Mouse (Mus musculus) testis, postnatal 14 days (tissue): ENCODE measurements around the gene Spock1.

Experiments
- DNase-seq: peaks from one replicate; pipeline ENCODE4 v3.0.0; 2021; ENCODE audit warnings: low spot score

Spock1 gene

DNA sequence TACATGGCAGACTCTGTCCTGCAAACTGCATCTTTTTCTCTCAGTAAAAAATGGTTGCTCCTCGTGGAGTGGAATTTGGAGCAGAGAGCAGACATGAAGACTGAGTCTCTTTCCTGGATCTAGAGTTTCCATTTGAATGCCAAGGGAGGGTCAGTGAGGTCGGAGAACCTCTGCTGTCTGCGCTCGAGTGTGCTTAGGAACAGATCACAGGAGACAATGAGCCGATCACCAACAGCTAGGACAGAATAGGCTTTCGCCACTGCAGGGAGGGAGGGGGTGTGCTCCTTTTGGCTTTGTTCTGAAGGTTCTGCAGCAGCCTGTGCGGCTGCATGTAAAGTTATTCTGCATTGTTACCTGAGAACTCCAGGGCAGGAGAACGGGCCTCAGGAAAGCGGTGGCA, 49.6 kb downstream of the Spock1 start:
- no peak for DNase-seq

GRCm38 (mm10) chr13:57857016-57857415, 51.1 kb downstream of the Spock1 start:
- DNase-seq, result no peak

DNA sequence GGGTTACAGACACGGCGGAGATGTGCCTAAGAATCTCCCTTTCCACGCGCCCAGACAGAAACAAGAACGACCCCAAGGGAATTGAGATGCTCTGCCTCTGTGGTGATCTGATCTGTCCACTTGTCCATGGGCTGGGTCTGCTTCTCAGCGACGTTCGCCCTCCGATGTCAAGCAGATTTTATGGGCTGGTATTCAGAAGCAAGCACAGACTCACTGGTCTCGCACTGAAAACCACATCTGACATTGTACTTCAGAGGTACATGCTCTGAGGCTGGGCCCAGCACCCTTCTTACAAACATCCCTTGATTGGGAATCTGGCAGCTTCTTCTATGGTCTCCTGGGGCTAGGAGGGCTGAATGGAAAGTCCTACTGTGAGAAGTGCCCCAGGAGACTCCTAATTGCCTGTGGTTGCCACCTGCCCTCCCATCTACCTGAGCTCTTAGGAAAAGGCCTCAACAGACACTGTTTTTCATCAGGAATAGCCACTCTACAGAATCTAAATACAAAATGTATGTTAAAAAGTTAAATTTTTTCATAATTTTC, 51.8 kb downstream of the Spock1 start:
- DNase-seq, result no peak

DNA sequence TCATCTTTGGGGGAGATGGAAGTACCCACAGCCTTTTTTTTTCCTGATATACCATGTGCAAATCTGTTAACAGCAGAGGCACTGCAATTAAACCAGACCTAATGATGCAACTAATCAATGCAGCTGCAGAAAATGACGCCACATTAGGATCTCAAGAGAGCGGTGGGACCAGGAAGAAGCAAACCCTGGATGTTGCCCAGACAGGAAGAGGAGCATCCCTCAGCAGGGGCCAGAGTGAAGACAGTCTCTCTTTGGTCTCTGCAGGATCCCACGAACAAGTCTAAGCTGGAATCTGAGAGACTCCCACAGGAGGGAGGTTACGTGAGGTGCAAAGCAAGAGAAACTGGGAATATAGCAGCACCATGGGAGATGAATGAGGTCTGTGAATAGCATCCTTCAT, 52.4 kb downstream of the Spock1 start:
- DNase-seq, result no peak

GRCm38 (mm10) chr13:57854416-57854815, 53.7 kb downstream of the Spock1 start:
- DNase-seq, result no peak

GRCm38 (mm10) chr13:57853621-57854020, 54.5 kb downstream of the Spock1 start:
- no peak for DNase-seq

DNA sequence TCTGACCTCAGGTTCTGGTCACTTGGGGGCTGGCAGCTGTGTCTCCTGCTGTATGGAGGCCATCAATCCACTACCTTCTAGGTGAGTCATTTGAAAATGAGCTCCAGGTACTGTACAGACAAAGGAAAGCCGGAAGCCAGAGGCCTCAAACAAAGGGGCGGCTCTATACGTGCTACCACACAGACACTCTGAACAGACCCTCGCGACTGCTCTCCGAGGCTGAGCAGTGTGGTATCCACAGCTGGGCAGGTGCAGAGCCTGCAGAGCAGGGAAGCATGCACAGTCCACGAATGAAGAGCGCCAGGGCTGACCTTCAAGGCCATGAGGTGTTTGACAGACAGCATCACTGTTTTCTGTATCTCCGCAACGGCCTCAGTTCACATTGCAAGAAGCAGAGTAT, 55.0 kb downstream of the Spock1 start:
- no peak for DNase-seq

DNA sequence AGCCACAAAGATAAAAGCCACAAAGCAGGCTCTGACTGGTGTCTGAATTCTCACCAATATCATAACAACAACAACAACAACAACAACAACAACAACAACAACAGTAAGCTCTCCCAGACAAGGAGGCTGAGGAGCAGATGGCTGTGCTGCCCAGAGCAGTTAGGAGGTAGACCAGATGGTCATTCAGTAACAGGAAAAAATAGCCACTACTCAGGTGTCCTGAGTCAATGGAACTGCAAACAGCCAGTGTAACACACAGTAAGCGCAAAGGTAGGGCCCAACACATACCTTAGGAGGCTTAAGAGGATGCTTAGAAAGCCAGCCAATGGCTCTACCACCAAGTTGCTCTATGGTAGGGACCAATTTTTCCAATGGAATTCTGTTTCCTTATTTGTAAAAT, 59.2 kb downstream of the Spock1 start:
- DNase-seq, result no peak

DNA sequence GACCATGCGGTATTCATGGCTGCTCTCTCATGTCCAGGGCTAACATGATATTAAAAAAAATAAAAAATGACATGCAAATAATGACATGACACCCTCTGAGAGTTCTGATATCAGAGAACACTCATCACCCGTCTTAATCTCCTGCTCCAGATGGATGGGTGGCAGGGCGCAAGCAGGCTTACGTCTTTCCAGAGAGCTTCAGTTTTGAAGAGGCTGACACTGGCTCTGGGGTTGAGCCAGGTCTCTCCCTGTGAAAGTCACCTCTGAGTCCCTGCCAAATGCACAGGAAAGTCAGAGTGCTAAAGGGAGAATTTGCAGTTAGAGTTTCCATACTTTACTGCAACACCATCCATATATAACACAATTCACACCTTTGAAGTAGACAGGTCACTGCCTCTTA, 61.0 kb downstream of the Spock1 start:
- DNase-seq, result no peak

DNA sequence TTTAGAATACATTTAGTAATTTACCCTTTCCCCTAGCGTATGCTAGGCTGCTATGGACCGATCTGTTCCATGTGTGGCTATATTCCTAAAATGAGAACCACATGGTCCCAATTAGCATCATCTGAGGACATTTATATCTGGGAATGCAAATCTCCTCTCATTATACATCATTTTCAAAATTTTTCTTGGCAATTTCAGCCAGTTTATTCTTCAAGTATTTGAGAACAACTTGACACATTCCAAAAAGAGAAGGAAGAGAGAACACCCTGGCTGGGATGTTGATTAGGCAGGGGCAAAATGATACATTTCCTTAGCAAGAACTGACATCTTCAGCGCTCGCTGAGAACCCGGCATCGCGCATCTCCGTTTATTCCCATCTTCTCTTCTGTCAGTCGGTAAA, 61.7 kb downstream of the Spock1 start:
- DNase-seq, result no peak

- DNase-seq, result no peak
Measured at GRCm38 (mm10) chr13:57841141-57841848, 66.8 kb downstream of the Spock1 start.

- DNase-seq, result no peak
Measured at GRCm38 (mm10) chr13:57837691-57838437, 70.3 kb downstream of the Spock1 start.

DNA sequence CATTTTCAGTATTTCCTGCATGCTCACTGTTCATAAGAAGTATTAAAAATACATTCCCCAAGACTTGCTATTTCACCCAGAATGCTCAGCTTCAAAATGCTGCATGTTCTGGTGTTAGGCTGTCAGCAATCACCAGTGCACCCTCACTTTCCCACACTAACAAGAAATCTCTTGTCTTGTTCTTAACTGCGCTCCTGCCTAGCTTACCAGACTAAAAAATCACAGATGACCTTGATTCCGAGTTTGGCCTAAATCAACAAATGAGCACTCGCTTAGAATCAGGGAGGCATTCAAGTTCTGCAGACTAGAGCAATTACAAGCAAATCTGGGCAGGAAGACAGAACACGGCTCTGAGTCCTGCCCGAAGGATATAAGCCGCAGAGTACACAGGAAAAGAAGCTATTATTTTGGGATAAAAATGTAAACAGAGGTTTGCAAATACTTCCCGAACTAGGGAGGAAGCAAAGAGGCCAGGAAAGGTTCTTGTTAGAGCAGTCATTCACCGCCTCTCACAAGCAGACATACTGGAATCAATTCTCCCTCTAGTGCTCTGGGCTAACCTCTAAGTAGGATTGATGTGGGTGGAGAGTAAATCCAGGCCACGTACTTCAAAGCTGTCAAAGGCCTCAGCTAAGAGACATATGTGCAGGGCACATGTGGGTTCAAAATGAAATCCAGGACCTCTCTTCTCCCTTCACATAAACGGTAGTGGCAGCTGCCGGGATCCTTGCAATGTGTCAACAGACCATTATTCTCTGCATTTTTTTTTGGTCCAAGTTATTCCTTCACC, 76.6 kb downstream of the Spock1 start:
- no peak for DNase-seq

DNA sequence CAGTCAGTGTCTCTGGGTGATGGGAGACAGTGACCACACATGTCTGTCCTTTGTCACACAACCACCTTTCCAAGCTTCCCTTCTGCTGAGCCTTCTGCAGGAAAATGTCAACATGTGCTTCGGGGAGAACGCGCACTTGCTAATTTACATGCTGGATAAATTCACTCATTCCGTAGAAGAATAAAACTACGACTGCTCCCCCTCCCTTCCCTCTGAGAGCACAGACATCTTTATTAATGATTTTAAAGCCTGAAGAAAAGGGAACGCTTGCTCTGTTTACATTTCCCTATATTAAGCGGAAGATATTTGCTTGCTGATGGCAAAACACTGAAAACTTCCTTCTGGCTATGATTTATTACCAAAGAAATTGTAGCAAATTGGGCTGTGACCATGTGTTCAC, 77.2 kb downstream of the Spock1 start:
- DNase-seq, result no peak

DNA sequence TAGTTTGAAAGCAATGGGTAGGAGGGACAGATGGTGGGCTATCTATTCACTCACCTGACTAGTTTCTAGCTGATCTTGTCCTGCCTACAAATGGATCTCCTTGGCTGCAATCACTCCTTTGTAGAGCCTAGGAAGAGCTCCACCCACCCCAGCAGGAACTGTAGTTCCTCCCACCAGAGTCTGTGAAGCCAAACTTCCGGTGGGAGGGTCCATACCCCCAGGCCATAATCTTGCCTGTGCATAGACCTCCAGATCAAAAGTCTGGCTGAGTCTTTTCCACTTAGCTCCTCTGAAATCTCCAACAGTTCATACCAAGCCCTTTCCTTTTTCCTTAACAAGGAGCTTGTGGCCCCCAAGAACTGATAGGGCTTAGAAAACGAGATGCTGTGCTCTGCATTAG, 78.0 kb downstream of the Spock1 start:
- no peak for DNase-seq

DNA sequence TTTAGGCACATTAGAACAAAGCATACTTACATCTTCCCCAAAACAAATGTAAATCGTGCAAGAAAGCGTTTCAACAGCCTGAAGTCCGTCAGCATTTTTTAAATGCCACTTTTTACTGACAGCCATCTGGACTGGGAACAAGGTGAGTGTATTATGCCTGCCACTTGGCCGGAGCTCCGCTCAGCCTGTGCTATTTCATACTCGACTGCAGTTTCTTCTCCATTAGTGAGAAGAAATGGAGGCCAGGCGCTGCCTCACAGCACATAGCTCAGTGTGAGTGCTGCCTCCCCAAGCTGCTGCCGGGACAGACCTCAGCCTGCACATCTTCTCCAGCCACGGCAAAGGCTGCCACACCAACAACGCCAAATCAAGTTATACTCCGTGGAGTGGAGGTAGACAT, 91.9 kb downstream of the Spock1 start:
- DNase-seq, result no peak

DNA sequence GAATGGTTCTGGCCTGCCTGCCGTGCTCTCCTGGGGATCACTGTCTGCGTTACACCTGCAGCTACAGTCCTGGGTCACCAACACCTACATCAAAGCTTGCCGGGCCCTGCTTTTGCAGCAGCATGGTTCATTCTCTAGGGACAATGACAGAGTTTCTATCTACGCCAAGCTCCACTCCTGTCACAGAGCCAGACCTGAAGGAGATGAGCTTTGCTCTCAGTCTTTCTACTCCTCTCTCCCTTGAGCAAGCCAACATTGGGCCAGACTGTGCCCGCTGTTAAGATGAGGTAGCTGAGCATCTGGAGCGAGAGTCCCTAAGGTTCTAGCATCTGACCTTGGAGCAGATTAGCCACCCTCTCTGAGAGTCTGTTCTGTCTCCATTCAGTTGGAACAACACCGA, 95.5 kb downstream of the Spock1 start:
- no peak for DNase-seq

DNA sequence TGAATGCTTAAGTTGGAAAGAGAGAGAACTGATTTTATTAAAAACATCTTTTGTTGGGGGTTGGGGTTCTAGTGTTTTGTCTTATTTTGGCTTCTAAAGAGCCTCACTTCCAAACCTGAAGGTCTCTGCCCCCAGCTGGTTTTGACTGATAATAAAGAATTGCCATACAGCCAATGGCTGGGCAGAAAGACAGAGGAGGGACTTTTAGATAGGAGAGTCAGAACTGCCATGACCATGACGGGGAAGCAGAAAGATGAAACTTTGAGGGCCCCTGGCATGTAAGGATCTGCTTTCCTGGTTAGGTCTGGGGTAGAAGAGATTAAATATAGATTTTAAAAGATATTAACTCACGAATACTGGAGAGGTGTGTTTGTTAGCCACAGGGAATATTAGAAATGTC, 96.9 kb downstream of the Spock1 start:
- DNase-seq, result no peak

- DNase-seq, result no peak
Measured at GRCm38 (mm10) chr13:57810816-57811215, 97.3 kb downstream of the Spock1 start.

DNA sequence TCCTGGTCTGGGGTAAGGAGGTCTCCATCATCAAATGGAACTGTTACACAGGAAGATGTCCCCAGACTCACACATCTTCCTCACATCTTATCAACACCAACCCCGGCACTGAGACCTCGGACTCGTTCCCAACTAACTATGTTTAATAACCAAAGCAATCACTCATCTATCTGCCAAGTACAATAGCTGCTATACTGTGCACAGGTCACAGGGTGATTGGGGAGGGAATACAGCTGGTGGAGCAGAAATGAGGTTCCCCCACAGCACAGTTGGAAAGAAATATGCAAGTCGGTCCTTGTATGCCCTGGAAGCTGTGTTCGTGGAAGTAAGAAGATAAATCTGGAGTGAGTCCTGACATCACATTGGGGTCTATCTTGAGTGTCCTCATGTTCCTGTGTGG, 98.0 kb downstream of the Spock1 start:
- no peak for DNase-seq

DNA sequence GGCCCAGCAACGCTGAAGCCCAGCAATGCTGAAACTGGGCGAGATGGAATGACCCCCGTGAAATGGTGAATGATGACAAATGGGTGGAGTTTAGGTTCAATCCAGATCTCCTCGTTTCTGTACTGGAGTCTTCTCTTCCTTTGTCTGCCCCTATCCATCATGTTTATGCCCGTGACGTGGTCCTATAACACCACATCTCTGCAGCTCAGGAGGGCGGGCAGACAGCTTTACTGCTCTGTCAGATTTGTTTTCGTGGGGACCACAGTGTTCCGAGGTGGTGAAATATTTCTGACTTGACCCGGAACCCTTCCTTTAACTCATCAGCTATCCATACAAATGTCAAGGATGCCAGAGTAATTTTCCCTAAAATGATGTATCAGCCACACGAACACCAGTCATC, 98.5 kb downstream of the Spock1 start:
- no peak for DNase-seq

DNA sequence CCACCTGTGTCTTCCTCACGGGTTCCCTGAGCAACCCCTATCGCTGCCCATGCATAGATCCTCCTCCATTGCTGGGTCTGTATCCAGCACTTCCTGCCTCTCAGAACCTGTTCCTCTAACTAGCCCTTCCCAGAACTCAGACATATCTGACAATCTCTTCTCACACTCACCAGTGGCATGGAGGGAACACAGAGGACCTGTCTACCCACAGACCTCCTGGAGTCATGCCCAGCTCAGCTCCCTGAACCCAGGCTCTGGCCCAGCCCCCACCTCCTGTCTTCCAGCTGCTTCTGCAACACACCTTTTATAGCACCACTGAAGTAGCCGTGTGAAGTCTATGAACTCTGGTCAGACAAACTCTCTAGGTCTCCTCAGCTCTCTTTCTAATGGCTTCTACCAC, 101.3 kb downstream of the Spock1 start:
- peak; percentile 21 for DNase-seq

GRCm38 (mm10) chr13:57806301-57806700, 101.8 kb downstream of the Spock1 start:
- DNase-seq, result no peak
